Mouse (Mus musculus): ENCODE results near the gene Ints6. TPM values are rescaled to one million over a fixed set of nuclear protein-coding genes. Genes with fewer than 3 reads are reported as not detected.

The Ints6 gene
- total and polyA plus RNA-seq, 3 experiments: 3.7 to 16.9 (median 13.6) TPM

DNA sequence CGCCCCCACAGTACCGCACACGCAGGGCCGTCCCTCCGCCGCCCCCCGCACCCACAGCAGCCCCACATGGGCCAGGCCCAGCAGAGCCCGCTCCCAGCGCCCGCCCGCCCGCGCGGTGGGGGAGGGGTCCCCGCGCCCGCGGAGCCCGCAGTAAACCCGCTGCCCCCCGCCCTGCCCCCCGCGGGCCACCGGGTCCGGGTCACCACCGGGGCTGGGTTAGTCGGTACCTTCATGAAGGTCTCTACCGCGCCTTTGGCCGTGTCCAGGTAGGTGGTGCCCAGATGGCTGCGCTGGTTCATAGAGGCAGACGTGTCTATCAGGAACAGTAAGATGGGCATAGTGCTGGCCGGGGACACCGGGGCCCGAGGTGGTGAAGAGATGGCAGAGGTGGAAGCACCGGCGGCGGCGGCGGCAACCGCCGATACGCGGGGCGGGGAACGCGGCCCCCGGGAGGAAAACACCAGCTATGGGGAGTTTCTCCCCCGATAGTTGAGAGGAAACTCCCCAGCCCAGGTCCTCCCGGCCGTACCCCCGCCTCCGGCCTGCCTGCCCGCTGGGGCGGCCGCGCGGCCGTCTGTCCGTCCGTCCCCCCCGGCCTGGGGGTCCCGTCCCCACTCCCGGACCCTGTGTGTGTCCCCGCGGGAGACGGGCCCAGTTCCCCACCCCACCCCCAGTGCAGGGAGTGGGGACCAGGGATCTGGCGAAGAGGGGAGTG, 491 bp downstream of the Ints6 start:
- H3K27me3 ChIP-seq (ENCODE audit: control insufficient read depth, insufficient read depth, low read length): no peaks in the 10 kb centered on the region
- intact Hi-C loops (cut with DNase I): loop anchor here (1.0 to 5.0 kb wide), 4 partner anchors 77 to 206 kb away; partner anchors contain the start of genes Fam124a and Wdfy2

DNA sequence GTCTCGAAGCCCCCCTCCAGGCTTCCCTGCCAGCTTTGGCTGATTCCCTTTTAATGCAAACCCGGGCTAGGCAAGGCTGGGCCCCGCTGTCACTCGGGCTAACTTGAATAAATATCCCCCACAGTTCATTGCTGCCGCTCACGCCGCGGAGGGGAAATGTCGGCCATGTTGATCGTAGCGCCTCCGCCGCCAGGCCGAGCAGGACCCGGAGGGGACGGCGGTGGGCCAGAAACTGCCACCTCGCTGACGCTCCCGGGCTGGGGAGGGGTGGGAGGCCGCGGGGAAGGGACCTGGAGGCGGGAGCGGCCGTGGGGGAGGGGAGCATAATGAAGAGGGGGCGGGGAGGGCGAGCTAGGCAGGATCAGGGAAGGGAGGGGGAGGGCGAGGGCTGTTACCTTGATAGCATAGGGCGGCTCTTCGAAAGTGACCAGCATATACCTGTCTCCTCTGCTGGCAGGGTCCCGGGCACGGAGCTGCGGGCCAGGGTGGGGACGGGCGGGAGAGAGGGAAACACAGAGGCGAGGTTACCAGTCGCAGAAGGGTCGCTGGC, 1.1 kb downstream of the Ints6 start:
- Histone ChIP-seq H3K36me3 (ENCODE audit: control insufficient read depth, insufficient read depth, low read length) (peaks cover 18% of the 10 kb centered on the region), H3K9ac (ENCODE audit: low read depth, low read length) (peak overlapping the region; percentile 95), H3K4me1 (ENCODE audit: control insufficient read depth, insufficient read depth, low read length) (no peaks in the 10 kb centered on the region; the same call in 1 of the 2 replicates), H3K27me3 (ENCODE audit: control insufficient read depth, insufficient read depth, low read length) (no peaks in the 10 kb centered on the region), H3K79me2 (replicated peaks; ENCODE audit: control insufficient read depth, insufficient read depth, low read length) (no peaks in the 10 kb centered on the region), H3K27ac (peak overlapping the region; percentile 94), H3K4me3 (peak overlapping the region; percentile 91)
- peak; percentile 61; the same call in 1 of the 2 replicates for TF ChIP-seq POLR2A (IDR thresholded peaks at IDR 0.05; ENCODE audit: insufficient read depth, low read depth, low read length)
- 0 out of 2 replicates have a peak, but pooled peaks have one; percentile 1 for TF ChIP-seq CTCF (IDR thresholded peaks at IDR 0.05)
- TF ChIP-seq EP300 (IDR thresholded peaks at IDR 0.05; ENCODE audit: insufficient read depth, low read depth, low read length): no peak
- intact Hi-C loops (cut with DNase I): loop anchor here (2.0 to 5.0 kb wide), 4 partner anchors 121 to 205 kb away; partner anchors contain the start of gene Fam124a
- DNase-seq: peak; percentile 80 to 81
- under 1% methylated on average over 31 of the region's 38 CpGs for WGBS

More for the DNA sequence above, 491 bp downstream of the Ints6 start:
- peak; percentile 76 to 80 for DNase-seq
- H3K9ac ChIP-seq (ENCODE audit: low read depth, low read length): peak overlapping the region; percentile 95
- H3K4me1 ChIP-seq (ENCODE audit: control insufficient read depth, insufficient read depth, low read length): no peaks in the 10 kb centered on the region; the same call in 1 of the 2 replicates
- H3K4me3 ChIP-seq: peak overlapping the region; percentile 91
- peak overlapping the region; percentile 94 for H3K27ac ChIP-seq
- peaks cover 16% of the 10 kb centered on the region for H3K36me3 ChIP-seq (ENCODE audit: control insufficient read depth, insufficient read depth, low read length)
- no peaks in the 10 kb centered on the region for H3K79me2 ChIP-seq (replicated peaks; ENCODE audit: control insufficient read depth, insufficient read depth, low read length)
- WGBS: under 1% methylated on average over 61 of the region's 68 CpGs
- TF ChIP-seq POLR2A (IDR thresholded peaks at IDR 0.05; ENCODE audit: insufficient read depth, low read depth, low read length): no peak
- no peak for TF ChIP-seq CTCF (IDR thresholded peaks at IDR 0.05)
- no peak for TF ChIP-seq EP300 (IDR thresholded peaks at IDR 0.05; ENCODE audit: insufficient read depth, low read depth, low read length)

DNA sequence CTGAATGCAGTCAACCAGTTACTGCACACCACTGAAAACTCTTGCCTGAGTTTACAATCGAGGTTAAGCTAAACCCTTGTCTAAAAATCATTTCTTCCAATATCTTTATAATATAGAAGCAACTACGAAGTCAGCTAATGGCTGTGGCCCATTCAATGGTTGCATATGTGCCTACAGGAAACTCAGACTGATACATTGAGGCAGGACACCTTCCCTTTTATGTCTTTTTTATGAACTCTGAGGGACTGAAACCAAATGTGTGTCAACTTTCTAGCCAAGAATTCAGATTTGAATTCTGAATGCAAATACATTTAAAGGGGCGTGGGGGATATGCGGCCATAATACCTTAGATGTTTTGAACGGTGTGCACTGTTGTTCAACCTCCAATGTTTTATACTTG, 2.3 kb downstream of the Ints6 start:
- no peak for DNase-seq
- intact Hi-C loops (cut with DNase I): loop anchor here (5.0 kb wide), 1 partner anchor 121 kb away; no protein-coding TSS in a partner anchor
- Histone ChIP-seq H3K4me3 (no peak overlapping the region), H3K4me1 (ENCODE audit: control insufficient read depth, insufficient read depth, low read length) (no peaks in the 10 kb centered on the region; the same call in 1 of the 2 replicates), H3K36me3 (ENCODE audit: control insufficient read depth, insufficient read depth, low read length) (peaks cover 18% of the 10 kb centered on the region), H3K27ac (no peak overlapping the region), H3K27me3 (ENCODE audit: control insufficient read depth, insufficient read depth, low read length) (no peaks in the 10 kb centered on the region), H3K79me2 (replicated peaks; ENCODE audit: control insufficient read depth, insufficient read depth, low read length) (no peaks in the 10 kb centered on the region), H3K9ac (ENCODE audit: low read depth, low read length) (no peak overlapping the region)
- WGBS: 94% methylated on average over 5 of the region's 5 CpGs
- TF ChIP-seq EP300 (IDR thresholded peaks at IDR 0.05; ENCODE audit: insufficient read depth, low read depth, low read length) (no peak), CTCF (IDR thresholded peaks at IDR 0.05) (no peak), POLR2A (IDR thresholded peaks at IDR 0.05; ENCODE audit: insufficient read depth, low read depth, low read length) (no peak)

DNA sequence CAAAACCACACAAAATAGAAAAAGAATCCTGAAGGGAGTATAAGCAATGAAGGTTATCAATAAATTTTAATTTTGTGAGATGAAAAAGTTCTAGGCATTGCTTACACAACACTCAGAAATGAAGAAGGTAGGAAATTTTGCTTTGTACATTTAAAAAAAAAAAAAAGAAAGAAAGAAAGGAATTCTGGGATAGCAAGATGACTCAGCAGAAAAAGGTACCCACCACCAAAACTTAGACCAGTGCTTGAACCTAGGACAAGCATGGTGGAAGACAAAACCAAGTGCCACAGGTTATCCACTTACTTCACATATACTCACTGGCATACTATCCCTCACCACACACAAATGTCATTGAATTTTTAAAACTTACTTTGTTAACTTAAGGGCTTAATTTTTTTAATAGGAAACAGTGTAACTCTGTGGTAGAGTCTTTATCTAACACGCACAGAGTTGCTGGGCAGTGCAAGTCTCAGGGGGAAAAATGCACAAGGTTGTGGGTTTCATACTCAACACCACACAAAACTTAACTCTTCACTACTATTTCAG, 5.8 kb downstream of the Ints6 start:
- intact Hi-C loops (cut with DNase I): loop anchor here (5.0 kb wide), 1 partner anchor 118 kb away; no protein-coding TSS in a partner anchor
- Histone ChIP-seq H3K79me2 (replicated peaks; ENCODE audit: control insufficient read depth, insufficient read depth, low read length) (no peaks in the 10 kb centered on the region), H3K36me3 (ENCODE audit: control insufficient read depth, insufficient read depth, low read length) (peaks cover 18% of the 10 kb centered on the region), H3K9ac (ENCODE audit: low read depth, low read length) (no peak overlapping the region), H3K4me1 (ENCODE audit: control insufficient read depth, insufficient read depth, low read length) (no peaks in the 10 kb centered on the region; the same call in 1 of the 2 replicates), H3K4me3 (no peak overlapping the region), H3K27me3 (ENCODE audit: control insufficient read depth, insufficient read depth, low read length) (no peaks in the 10 kb centered on the region), H3K27ac (no peak overlapping the region)
- DNase-seq: no peak
- WGBS: 85% methylated on average over 1 of the region's 1 CpGs
- TF ChIP-seq POLR2A (IDR thresholded peaks at IDR 0.05; ENCODE audit: insufficient read depth, low read depth, low read length) (no peak), EP300 (IDR thresholded peaks at IDR 0.05; ENCODE audit: insufficient read depth, low read depth, low read length) (no peak), CTCF (IDR thresholded peaks at IDR 0.05) (no peak)

DNA sequence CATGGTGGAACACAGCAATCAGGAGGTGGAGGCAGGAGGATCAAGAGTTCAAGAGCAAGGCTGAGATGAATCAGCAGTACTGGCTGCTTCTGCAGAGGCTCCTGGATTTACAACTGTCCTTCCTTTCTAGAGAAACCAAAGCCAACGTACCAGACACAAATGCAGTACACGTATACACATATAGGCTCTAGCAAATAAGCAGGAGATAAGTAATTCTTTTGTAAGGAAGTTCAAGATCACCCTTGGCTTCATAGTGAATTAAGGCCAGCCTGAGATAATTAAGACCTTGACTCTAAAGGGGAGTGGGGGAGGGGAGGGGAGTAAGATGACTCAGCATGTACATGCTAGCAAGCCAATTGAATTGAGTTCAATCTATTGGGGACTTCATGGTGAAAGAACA, 9.5 kb downstream of the Ints6 start:
- TF ChIP-seq EP300 (IDR thresholded peaks at IDR 0.05; ENCODE audit: insufficient read depth, low read depth, low read length): no peak
- no peak for TF ChIP-seq POLR2A (IDR thresholded peaks at IDR 0.05; ENCODE audit: insufficient read depth, low read depth, low read length)
- no peak for TF ChIP-seq CTCF (IDR thresholded peaks at IDR 0.05)
- 90% methylated on average over 2 of the region's 2 CpGs for WGBS
- Histone ChIP-seq H3K4me3 (no peak overlapping the region), H3K9ac (ENCODE audit: low read depth, low read length) (no peak overlapping the region), H3K27ac (no peak overlapping the region), H3K36me3 (ENCODE audit: control insufficient read depth, insufficient read depth, low read length) (peaks cover 5% of the 10 kb centered on the region), H3K4me1 (ENCODE audit: control insufficient read depth, insufficient read depth, low read length) (no peaks in the 10 kb centered on the region; the same call in 1 of the 2 replicates), H3K79me2 (replicated peaks; ENCODE audit: control insufficient read depth, insufficient read depth, low read length) (no peaks in the 10 kb centered on the region; the same call in 1 of the 2 replicates), H3K27me3 (ENCODE audit: control insufficient read depth, insufficient read depth, low read length) (no peaks in the 10 kb centered on the region)
- DNase-seq: no peak
- intact Hi-C loops (cut with DNase I): no loop called here
